Mouse (Mus musculus) thymus, postnatal 4 days (tissue): Measurements from ENCODE around the gene Prkacb.
A peak's percentile ranks its signal among the peaks of the same experiment; 100 is the strongest.

Experiments used
- DNase-seq: peaks from one replicate; pipeline ENCODE4 v3.0.0; 2021

The Prkacb gene

DNA sequence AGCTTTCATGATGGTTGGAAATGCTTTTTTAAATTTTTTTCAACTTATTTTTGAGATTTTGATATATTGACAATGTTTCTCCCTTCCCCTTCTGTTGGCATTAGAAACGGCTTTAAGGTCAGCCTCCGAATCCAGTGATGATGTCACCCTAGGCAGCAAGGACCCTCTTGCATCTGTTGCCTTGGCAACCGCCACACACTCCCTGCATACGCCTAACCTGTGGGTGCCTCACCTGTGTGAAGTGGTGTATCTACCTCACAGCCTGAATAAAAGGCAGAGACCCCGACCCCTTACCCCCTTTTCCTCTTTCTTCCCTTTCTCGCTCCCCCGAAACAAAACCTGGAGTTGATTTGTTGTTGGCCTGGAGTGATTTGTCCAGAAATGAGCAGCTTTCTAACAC is 100.5 kb downstream of the Prkacb start:
- no peak for DNase-seq

DNA sequence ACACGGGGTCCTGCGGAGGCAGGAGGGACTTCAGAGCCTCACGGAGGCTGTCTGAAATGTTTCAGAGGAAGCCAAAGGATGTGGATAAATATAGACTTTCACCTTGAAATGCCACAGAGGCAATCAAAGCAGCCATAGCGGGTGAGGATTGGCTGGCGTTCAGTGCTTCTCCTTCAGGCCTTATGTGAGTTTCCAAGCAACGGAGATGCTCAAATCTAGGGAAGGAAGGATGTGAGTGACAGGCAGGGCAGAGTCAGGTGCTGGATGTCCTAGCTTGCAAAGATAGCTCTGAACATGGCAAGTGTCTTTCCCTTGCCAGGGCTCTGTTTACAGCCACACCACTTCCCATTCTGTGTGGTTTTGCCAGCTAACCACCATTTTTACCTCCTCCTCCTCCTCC is 101.2 kb downstream of the Prkacb start:
- DNase-seq: no peak

DNA sequence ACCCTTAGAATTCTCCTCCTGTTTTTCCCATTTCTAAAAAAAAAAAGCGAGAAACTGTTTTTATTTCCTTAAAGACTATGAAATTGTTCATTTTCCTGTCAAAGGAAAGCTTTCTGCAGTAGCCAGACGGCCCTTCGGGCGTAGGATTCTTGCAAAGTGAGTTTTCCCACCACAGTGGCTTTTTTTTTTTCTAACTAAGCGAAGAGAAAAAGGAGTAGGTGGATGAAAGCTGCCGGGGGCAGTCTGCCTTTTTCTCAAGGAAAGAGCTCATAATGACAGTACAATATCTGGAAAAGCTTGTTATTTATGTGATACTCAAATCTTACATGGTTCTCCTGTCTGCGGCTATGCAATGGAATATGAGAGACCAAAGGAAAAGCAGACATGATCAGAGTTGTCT is 101.7 kb downstream of the Prkacb start:
- no peak for DNase-seq

DNA sequence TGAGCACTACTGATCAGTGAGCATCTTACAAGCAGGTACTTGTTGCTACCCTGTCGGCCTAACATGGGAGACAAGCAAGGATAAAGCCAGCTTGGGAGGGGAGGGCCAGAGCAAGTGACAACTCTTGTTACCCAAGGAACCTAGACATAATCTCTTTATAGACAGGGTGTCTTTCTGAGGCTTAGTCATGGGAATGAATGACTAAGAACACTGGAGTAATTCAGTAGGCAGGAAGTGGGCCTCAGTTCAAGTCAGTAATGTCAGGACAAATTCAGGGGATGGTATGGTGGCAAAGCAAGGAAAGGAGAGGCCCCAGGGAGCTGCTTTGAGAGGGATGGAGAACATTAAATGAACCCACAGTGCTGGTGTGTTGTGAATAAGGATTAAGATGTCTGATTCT is 103.7 kb downstream of the Prkacb start:
- DNase-seq: no peak

DNA sequence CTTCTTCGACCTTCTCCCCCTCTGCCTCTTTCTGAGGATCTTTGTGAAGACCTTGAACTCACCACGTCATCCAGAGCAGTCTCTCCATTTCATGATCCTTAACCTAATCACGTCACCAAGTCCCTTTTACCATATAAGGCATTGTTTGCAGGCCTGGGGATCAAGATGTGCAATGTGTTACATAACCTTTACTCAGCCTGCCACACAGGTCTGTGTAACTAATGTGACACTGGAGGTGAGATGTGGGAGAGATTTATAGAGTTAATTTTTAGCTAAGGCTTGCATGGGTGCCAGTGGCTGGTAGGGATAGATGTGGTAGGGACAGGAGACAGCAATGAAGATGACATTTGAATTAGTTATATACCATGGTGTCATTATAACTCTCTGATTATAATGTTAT is 104.4 kb downstream of the Prkacb start:
- no peak for DNase-seq

DNA sequence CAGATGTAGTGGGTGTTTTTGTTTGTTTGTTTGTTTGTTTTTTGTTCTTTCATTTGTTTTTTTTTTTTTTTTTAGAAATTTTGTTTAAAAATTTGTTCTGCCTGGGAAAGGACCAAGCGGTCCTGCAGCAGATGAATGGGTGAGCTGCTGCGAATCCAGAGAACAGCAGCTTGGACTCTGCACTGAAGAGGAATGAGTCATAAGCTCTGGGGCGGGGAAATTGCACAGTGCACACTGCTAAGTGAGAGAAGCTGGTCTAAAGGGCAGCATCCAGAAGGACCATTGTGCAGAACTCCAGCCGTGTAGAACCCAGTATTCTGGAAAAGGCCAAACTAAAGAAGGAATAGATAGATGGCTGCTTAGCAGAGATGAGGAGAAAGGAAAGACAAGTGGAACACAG is 108.7 kb downstream of the Prkacb start:
- no peak for DNase-seq

DNA sequence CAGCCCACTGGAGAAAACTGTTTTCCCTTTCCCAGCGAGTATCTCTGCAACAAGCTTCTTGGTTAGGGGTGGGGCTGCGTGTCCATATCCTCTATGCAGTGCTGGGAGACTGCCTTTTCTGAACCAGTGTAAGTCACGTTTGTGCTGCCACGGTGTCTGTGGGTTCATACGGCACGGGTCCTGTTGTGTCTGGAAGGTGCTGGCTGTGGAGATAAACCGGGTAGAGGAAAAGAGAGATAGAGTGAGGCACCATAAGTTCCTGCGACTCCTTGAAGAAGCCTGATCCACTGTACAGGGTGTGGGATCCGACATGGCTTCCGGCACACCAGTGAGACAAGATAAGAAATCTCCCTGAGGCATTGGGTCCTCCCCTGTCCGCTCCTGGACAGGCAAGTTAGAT is 112.7 kb downstream of the Prkacb start:
- no peak for DNase-seq

DNA sequence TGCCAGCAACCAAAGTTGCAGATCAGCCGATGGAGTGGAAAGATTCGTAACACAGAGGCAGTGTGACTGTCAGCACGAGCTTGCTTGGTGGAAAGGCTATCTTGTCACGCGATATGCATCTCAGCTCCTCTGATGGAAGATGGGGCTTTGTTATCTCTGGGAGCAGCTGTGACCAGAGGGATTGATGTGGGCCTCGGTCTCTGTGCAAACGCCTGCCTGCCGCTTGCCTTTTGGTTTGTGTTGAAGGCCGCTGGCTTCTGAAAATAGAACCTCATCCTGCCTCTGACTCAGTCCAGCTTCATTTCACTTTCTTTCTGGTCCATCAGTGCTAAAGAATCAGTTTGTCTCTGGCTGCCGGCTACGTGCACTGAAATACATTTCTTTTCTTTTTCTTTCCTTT is 113.8 kb downstream of the Prkacb start:
- DNase-seq: no peak

DNA sequence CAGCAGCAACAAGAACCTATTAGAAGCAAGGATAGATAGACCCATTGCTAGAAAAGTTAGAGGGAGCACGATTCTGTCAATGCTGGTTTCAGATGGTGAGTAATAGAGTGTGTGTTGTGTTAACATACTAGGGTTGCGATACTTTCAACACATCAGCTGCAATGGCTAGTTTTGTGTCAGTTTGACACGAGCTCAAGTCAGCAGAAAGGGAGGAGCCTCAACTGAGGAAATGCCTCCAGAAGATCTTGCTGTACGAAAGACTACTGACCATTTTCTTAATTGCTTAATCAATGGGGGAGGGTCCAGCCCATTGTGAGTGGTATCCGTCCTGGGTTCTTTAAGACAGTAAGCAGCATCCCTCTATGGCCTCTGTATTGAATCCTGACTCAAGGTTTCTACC is 120.2 kb downstream of the Prkacb start:
- no peak for DNase-seq

DNA sequence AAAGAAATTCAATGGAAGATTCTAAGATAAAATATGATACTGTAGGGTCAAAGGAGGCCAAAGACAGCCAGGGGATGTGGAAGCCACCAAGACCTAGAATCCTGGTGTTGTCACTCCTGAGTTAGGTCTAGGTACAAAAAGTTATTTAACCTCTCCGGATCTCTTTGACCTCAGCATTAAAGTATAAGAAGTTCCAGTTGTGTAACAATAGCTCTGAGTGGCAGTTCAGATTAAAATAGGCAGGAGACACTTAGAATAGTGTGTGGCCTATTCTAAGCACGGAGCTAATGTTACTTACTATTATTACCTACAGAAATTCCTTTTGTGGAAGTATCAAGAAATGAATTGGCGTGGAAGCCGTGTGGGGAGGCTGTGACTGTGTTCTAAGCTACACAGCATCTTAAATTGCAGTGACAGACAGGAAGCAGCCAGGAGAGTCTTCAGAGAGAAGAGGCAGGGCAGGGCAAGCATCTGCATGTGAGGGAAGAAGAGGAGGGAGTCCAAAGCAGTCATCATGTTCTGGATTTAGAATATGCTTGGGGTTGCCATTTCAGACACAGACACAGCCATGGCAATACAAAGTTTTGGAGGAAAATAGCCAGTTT is 125.6 kb downstream of the Prkacb start:
- DNase-seq: no peak

DNA sequence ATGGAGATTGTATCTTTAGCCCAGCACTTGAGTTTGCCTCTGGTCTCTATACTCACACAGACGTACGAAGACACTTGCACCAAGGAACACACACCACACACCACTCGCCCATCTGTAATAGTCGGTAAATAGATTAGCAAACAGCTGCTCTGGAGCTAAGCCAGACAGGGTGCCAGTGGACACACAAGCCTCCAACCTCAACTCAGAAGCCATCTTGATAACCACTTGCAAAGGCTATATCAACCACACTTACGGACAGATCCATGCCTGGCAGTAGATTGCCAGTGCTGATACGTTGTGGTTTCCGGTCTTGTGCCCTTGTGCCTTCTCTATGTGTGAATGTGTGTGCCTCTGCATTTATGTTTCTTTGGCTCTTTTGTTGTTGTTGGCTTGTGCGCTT is 126.4 kb downstream of the Prkacb start:
- DNase-seq: no peak

DNA sequence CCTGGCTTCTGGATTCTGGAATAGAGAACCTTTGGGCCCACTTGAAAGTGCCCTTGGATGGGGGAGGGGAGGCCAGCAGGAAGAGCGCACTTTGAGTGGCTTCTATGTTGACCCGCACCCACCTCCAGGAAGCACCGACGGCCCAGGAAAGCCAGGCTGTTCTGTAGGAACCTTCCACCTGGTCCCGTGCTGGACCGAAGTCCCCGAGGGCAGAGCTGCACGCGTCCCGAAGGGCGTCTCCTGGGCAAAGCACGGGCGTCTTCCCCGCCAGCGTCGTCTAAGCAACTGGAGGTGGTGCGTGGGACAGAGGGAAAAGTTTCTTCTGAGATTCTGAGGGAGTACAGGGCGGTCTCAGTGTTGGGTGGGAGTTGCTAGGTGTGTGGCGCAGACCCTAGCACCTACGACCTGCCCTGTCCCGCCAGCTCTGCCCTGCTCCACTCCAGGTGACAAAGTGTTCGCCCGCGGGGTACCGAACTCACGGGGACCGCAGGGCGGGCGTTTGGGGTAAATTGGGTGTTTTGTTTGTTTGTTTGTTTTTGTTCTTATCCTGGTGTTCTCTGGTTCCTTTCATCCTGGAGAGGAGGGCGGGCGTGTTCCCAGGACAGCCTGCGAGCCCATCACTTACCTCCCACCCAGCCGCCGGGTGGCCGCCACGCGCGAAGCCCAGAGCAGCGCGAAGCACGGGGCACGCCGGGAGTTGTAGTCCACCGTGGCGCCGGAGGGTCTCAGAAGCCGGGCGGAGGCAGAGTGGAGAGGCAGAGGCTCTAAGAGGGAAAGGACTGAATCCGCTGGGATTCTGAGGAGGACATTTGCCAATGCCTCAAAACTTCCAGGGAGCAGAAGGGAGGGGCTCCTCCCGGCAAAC is 127.7 kb downstream of the Prkacb start, which contains the start of gene Samd13:
Gene Samd13 (minus strand): TSS at position 782 of the 865 bp plus-strand sequence.
- DNase-seq: peak; percentile 84

DNA sequence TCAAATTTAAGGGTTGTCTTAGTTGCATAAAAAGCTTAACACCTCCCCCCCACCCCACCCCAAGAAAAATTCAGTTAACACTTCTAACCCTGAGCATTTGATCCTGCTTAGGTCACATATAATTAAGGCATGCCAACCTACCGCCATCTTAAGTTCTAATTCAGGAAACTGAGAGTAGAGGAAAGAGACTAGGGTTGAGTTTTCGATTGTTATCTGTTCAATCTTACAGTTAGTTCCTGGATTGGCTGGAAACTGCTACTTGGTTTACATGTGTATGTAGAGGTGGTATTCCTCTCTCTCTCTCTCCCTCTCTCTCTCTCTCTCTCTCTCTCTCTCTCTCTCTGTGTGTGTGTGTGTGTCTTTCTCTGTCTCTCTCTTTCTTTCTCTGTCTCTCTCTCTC is 129.7 kb downstream of the Prkacb start:
- no peak for DNase-seq

DNA sequence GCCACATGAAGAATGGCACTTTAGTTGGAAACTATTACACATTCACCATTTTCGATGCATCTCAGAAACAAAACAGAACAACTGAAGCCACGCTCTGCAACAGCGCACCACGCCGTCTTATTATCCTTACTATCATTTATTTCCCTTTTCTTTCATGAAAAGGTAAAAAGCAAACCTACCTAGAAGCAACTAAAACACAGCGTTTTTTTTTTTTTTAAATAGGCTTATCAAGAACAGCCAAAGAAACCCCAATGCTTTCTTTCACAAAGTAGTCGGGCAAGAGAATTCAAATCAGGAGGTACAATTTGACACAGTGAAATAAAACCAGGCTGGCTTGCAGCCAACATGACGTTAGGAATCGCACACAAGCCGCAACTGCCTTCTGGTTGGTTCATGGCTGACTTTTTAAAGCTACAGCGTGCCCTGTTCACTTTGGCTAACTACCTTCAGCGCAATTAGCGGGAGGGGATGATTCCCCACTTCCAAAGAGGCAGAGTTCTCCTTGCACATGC is 130.6 kb downstream of the Prkacb start:
- no peak for DNase-seq

DNA sequence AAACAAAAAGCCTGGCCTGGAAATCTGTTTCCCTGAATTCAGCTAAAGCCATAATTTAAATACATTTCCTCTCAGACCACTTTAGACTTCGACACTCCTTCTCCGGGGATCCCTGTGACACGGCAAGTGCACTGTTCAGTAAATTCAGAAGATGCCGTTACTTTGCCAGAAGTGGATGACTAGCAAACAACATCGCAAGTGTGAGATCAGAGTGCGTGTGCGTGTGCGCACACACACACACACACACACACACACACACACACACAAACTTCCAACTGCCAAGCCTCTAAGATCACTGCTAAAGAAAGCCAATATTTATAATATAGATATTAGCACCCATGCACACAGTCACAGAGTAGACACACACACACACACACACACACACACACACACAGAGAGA is 131.1 kb downstream of the Prkacb start:
- DNase-seq: no peak

DNA sequence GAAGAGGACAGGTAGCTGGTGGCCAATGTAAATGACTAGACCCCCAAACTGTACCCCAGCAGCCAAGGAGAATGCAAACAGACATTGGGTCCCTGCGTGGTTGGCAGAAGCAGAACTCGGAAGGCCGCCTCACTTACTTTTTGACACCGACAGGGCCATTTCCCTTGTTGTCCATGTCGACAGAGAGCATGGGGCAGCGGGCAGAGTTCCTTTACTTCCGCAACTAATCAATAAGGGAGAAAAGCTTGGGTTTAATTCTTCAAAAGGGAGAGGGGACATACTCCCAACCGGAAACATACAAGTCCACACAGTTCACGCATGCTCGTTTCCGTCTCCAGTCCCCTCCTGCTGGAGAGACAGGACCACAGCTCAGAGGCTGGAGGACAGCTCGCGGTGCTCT is 132.2 kb downstream of the Prkacb start:
- DNase-seq: no peak

DNA sequence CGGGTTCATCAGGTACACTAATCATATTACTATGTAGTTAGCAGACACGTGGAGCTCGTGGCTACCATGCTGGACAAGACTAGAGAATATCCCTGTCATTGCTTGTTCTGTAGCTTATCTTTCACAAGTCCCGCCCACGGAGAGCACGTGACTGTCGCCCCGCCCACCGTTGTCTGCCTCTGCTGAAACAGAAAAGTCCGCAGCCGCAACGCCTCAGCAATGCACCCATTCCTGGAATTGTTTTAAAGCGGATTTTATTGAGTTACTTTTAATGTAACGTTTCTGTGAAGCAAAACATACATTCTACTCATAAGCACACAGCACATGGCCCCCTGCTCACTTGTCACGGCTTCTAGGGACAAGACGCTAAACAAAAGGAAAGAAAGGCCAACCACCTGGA is 133.1 kb downstream of the Prkacb start:
- DNase-seq: no peak
